Mouse (Mus musculus) macrophage (primary cell): Measurements from ENCODE around the gene Rfx4. TPM values are rescaled to one million over a fixed set of nuclear protein-coding genes. Genes with fewer than 3 reads are reported as not detected.

Experiments
- H3K27ac ChIP-seq: fragments of 350-480 bp; formaldehyde crosslinking; 2 replicates; pipeline ENCODE4 v1.9.0; 2021
- H3K36me3 ChIP-seq: fragments of 350-480 bp; formaldehyde crosslinking; 2 replicates; pipeline ENCODE4 v1.9.0; 2021; ENCODE audit errors: inconsistent target
- H3K4me3 ChIP-seq: fragments of 350-480 bp; formaldehyde crosslinking; 2 replicates; pipeline ENCODE4 v1.9.0; 2021; ENCODE audit errors: inconsistent target
- H3K79me2 ChIP-seq: fragments of 350-480 bp; formaldehyde crosslinking; 2 replicates; pipeline ENCODE4 v1.9.0; 2021; ENCODE audit errors: inconsistent target
- WGBS: methylation state at CpG from one replicate; pipeline ENCODE4 v1.1.7; 2026; ENCODE audit warnings: inconsistent platforms; ENCODE audit not compliant: missing documents; 5-methylcytosine and 5-hydroxymethylcytosine counted together
- polyA plus RNA-seq: library from polyadenylated mRNA; stranded (reverse); fragments of 250-400 nt; gene quantifications from 3 replicates; pipeline ENCODE4 v1.2.4, GENCODE M21; 2018; ENCODE audit warnings: inconsistent platforms

Rfx4 gene
- polyA plus RNA-seq, 1 experiment from 2014 or later = not detected

GRCm38 (mm10) chr10:84815676-84816436 is 60.0 kb downstream of the Rfx4 start:
- no peak overlapping the region for H3K27ac ChIP-seq
- H3K79me2 ChIP-seq = no peaks in the 10 kb centered on the region
- 48% methylated on average over 4 of the region's 4 CpGs for WGBS
- no peak overlapping the region for H3K4me3 ChIP-seq
- H3K36me3 ChIP-seq = no peaks in the 10 kb centered on the region

- H3K4me3 ChIP-seq = no peak overlapping the region
- H3K27ac ChIP-seq = no peak overlapping the region
- WGBS = 89% methylated on average over 7 of the region's 7 CpGs
- no peaks in the 10 kb centered on the region for H3K79me2 ChIP-seq
- no peaks in the 10 kb centered on the region for H3K36me3 ChIP-seq
These were observed 61.4 kb downstream of the Rfx4 start for GRCm38 (mm10) chr10:84817086-84817869.

- no peak overlapping the region for H3K27ac ChIP-seq
- H3K4me3 ChIP-seq = no peak overlapping the region
- no peaks in the 10 kb centered on the region for H3K79me2 ChIP-seq
- no peaks in the 10 kb centered on the region for H3K36me3 ChIP-seq
- WGBS = 57% methylated on average over 6 of the region's 6 CpGs
These were observed 63.8 kb downstream of the Rfx4 start for GRCm38 (mm10) chr10:84819669-84820068.

- Histone ChIP-seq H3K4me3 (no peak overlapping the region), H3K36me3 (no peaks in the 10 kb centered on the region), H3K79me2 (no peaks in the 10 kb centered on the region), H3K27ac (no peak overlapping the region)
- WGBS = 7% methylated on average over 2 of the region's 3 CpGs
These were observed 64.4 kb downstream of the Rfx4 start for GRCm38 (mm10) chr10:84820230-84820629.

- Histone ChIP-seq H3K79me2 (no peaks in the 10 kb centered on the region), H3K27ac (no peak overlapping the region), H3K4me3 (no peak overlapping the region), H3K36me3 (no peaks in the 10 kb centered on the region)
- 91% methylated on average over 9 of the region's 9 CpGs for whole genome bisulfite sequencing
These were observed 66.9 kb downstream of the Rfx4 start for GRCm38 (mm10) chr10:84822741-84823151.

- WGBS = 14% methylated on average over 4 of the region's 4 CpGs
- Histone ChIP-seq H3K4me3 (no peak overlapping the region), H3K79me2 (no peaks in the 10 kb centered on the region), H3K27ac (no peak overlapping the region), H3K36me3 (no peaks in the 10 kb centered on the region)
These were observed 67.8 kb downstream of the Rfx4 start for GRCm38 (mm10) chr10:84823621-84824020.

GRCm38 (mm10) chr10:84829009-84829408 is 73.1 kb downstream of the Rfx4 start:
- H3K4me3 ChIP-seq = no peak overlapping the region
- H3K36me3 ChIP-seq = no peaks in the 10 kb centered on the region
- 30% methylated on average over 8 of the region's 8 CpGs for WGBS
- H3K79me2 ChIP-seq = no peaks in the 10 kb centered on the region
- no peak overlapping the region for H3K27ac ChIP-seq

GRCm38 (mm10) chr10:84835596-84835995 is 79.7 kb downstream of the Rfx4 start:
- 60% methylated on average over 6 of the region's 6 CpGs for WGBS
- no peaks in the 10 kb centered on the region for H3K79me2 ChIP-seq
- H3K36me3 ChIP-seq = no peaks in the 10 kb centered on the region
- no peak overlapping the region for H3K27ac ChIP-seq
- H3K4me3 ChIP-seq = no peak overlapping the region

- Histone ChIP-seq H3K36me3 (no peaks in the 10 kb centered on the region), H3K79me2 (no peaks in the 10 kb centered on the region), H3K4me3 (no peak overlapping the region), H3K27ac (no peak overlapping the region)
- 22% methylated on average over 4 of the region's 4 CpGs for WGBS
These were observed 80.2 kb downstream of the Rfx4 start for GRCm38 (mm10) chr10:84836104-84836503.

- 57% methylated on average over 2 of the region's 2 CpGs for WGBS
- no peaks in the 10 kb centered on the region for H3K36me3 ChIP-seq
- no peaks in the 10 kb centered on the region for H3K79me2 ChIP-seq
These were observed 81.5 kb downstream of the Rfx4 start for GRCm38 (mm10) chr10:84837355-84837754.

GRCm38 (mm10) chr10:84838850-84839473 is 83.1 kb downstream of the Rfx4 start:
- no peak overlapping the region for H3K4me3 ChIP-seq
- H3K36me3 ChIP-seq = no peaks in the 10 kb centered on the region
- H3K27ac ChIP-seq = no peak overlapping the region
- 89% methylated on average over 7 of the region's 7 CpGs for WGBS
- no peaks in the 10 kb centered on the region for H3K79me2 ChIP-seq

More at GRCm38 (mm10) chr10:84837355-84837754, 81.5 kb downstream of the Rfx4 start:
- no peak overlapping the region for H3K27ac ChIP-seq
- H3K4me3 ChIP-seq = no peak overlapping the region

GRCm38 (mm10) chr10:84846638-84847037 is 90.8 kb downstream of the Rfx4 start:
- H3K36me3 ChIP-seq = no peaks in the 10 kb centered on the region
- WGBS = 95% methylated on average over 5 of the region's 5 CpGs
- H3K4me3 ChIP-seq = no peak overlapping the region
- H3K27ac ChIP-seq = no peak overlapping the region
- H3K79me2 ChIP-seq = no peaks in the 10 kb centered on the region

- Histone ChIP-seq H3K79me2 (no peaks in the 10 kb centered on the region), H3K27ac (no peak overlapping the region), H3K4me3 (no peak overlapping the region), H3K36me3 (no peaks in the 10 kb centered on the region)
- WGBS = 65% methylated on average over 12 of the region's 12 CpGs
These were observed 96.4 kb downstream of the Rfx4 start for GRCm38 (mm10) chr10:84851981-84852979.

GRCm38 (mm10) chr10:84854059-84854458 is 98.2 kb downstream of the Rfx4 start:
- WGBS = 53% methylated on average over 8 of the region's 8 CpGs
- Histone ChIP-seq H3K36me3 (no peaks in the 10 kb centered on the region), H3K27ac (no peak overlapping the region), H3K4me3 (no peak overlapping the region), H3K79me2 (no peaks in the 10 kb centered on the region)
